Mouse (Mus musculus): ENCODE data around the gene Crlf1. TPM values are rescaled to one million over a fixed set of nuclear protein-coding genes. Genes with fewer than 3 reads are reported as not detected.
"Not testable (repeated sequence)": the region's sequence is repeated elsewhere in the genome, so short reads cannot be mapped to it uniquely, and the experiment has no call there.

Crlf1 gene
- polyA plus RNA-seq, 1 experiment from 2014 or later, result 2.4 TPM

DNA sequence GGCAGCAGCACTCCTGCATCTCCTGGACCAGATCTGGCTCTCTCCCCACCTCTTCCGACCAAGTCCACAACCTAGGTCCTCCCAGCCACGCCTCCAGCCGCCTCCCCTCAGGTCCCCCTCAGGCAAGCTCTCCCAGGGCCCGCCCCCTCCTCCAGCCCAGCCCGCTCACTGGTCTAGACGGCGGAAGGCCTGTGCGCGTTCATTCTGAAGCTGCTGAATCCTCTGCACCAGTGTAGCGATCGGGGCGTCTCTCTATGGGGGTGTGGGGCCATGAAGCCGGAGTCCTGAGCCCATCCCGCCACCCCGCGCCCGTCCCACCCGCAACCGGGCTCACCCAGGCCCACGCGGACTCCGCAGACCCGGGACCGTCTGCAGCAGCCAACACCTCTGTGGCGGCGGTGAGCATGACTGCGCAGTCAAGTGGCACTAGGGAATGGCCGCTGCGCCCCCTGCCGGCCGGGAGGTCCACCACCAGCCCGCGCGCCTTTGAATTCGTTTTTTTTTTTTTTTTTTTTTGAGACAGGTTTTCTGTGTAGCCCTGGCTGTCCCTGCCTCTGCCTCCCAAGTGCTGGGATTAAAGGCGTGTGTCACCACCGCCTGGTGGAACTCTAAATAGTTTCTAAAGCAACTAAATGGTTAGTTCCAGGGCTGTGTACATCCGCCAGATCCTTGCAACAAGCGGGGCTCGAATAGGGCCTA lies 13.5 kb downstream of the Crlf1 start, which contains the start of gene Rex1bd:
Gene Rex1bd, minus strand, starts transcription at position 425 of the 699 bp plus-strand sequence.
- Histone ChIP-seq H3K4me3 (ENCODE audit: low read depth, low read length) (peak within 1 kb of the TSS; percentile 55), H3K27me3 (ENCODE audit: control insufficient read depth, insufficient read depth, low read length) (peaks cover 23% of the 10 kb centered on the region), H3K36me3 (ENCODE audit: control insufficient read depth, insufficient read depth, low read length) (peaks cover 10% of the 10 kb centered on the region), H3K4me1 (replicated peaks; ENCODE audit: control insufficient read depth, insufficient read depth, low read length) (peaks cover 14% of the 10 kb centered on the region), H3K9me3 (ENCODE audit: control insufficient read depth, low read length) (no peaks in the 10 kb centered on the region), H3K4me2 (replicated peaks; ENCODE audit: low read depth, low read length) (peak within 1 kb of the TSS; percentile 75), H3K9ac (ENCODE audit: low read depth, low read length) (peak within 1 kb of the TSS; percentile 74), H3K27ac (ENCODE audit: low read depth, low read length) (peak within 1 kb of the TSS; percentile 75)
- 2% methylated on average over 40 of the region's 40 CpGs for WGBS
- ATAC-seq (ENCODE audit: low FRiP score) (peak; percentile 85), DNase-seq (ENCODE audit: low spot score) (peak; percentile 95)

DNA sequence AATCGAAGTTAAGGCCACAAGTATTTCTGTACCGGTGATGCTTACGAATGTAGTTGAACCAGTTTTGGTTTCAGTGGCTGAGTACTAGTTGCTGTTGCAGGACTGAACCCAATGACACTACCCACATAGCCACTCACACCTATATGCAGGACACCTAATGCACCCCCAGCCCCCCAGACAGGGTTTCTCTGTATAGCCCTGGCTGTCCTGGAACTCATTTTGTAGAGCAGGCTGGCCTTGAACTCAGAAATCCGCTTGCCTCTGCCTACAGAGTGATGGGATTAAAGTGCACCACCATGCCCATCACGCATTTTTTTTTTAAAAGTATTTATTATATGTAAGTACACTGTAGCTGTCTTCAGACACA lies 14.1 kb downstream of the Crlf1 start:
- Histone ChIP-seq H3K4me3 (ENCODE audit: low read depth, low read length) (no peak overlapping the region), H3K4me1 (replicated peaks; ENCODE audit: control insufficient read depth, insufficient read depth, low read length) (peaks cover 14% of the 10 kb centered on the region), H3K9me3 (ENCODE audit: control insufficient read depth, low read length) (no peaks in the 10 kb centered on the region), H3K4me2 (replicated peaks; ENCODE audit: low read depth, low read length) (no peak overlapping the region), H3K27me3 (ENCODE audit: control insufficient read depth, insufficient read depth, low read length) (peaks cover 17% of the 10 kb centered on the region), H3K36me3 (ENCODE audit: control insufficient read depth, insufficient read depth, low read length) (peaks cover 10% of the 10 kb centered on the region), H3K27ac (ENCODE audit: low read depth, low read length) (peak overlapping the region; percentile 75; the same call in 1 of the 2 replicates), H3K9ac (ENCODE audit: low read depth, low read length) (no peak overlapping the region)
- DNase-seq (ENCODE audit: low spot score) (no peak), ATAC-seq (ENCODE audit: low FRiP score) (no peak)
- WGBS, result 59% methylated on average over 5 of the region's 5 CpGs

DNA sequence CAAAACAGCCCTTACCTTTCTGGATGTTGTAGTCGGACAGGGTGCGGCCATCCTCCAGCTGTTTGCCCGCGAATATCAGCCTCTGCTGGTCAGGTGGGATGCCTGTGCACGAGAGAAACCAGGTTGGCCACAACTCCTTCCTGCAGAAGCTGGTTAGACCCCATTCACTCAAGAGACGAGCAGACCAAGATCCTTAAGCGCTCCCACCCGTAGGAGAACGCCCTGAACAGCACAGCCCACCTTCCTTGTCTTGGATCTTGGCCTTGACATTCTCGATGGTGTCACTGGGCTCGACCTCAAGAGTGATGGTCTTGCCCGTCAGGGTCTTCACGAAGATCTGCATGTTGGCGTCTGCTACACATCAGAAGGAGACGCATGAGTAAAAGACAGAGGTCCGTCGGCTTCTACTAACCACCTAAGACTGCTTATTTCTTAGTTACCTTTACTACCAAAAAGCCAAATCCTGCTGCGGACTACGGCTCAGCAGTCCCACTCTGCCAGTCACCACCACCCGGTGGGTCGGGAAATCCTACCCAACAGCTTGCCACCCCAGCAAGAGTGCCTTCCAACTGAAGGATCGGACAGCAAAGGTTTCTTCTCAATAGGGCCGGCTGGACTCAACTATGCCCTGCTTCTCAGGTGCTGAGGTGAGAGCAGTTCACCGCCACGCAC lies 16.5 kb downstream of the Crlf1 start:
- DNase-seq (ENCODE audit: low spot score), result no peak
- Histone ChIP-seq H3K9ac (ENCODE audit: low read depth, low read length) (peak overlapping the region; percentile 98), H3K36me3 (ENCODE audit: control insufficient read depth, insufficient read depth, low read length) (peaks cover 8% of the 10 kb centered on the region), H3K4me3 (ENCODE audit: low read depth, low read length) (peak overlapping the region; percentile 99), H3K27ac (ENCODE audit: low read depth, low read length) (no peak overlapping the region), H3K4me1 (replicated peaks; ENCODE audit: control insufficient read depth, insufficient read depth, low read length) (peaks cover 12% of the 10 kb centered on the region), H3K27me3 (ENCODE audit: control insufficient read depth, insufficient read depth, low read length) (no peaks in the 10 kb centered on the region), H3K9me3 (ENCODE audit: control insufficient read depth, low read length) (no peaks in the 10 kb centered on the region), H3K4me2 (replicated peaks; ENCODE audit: low read depth, low read length) (peak overlapping the region; percentile 94)
- 13% methylated on average over 25 of the region's 25 CpGs for WGBS
- no peak for ATAC-seq (ENCODE audit: low FRiP score)

DNA sequence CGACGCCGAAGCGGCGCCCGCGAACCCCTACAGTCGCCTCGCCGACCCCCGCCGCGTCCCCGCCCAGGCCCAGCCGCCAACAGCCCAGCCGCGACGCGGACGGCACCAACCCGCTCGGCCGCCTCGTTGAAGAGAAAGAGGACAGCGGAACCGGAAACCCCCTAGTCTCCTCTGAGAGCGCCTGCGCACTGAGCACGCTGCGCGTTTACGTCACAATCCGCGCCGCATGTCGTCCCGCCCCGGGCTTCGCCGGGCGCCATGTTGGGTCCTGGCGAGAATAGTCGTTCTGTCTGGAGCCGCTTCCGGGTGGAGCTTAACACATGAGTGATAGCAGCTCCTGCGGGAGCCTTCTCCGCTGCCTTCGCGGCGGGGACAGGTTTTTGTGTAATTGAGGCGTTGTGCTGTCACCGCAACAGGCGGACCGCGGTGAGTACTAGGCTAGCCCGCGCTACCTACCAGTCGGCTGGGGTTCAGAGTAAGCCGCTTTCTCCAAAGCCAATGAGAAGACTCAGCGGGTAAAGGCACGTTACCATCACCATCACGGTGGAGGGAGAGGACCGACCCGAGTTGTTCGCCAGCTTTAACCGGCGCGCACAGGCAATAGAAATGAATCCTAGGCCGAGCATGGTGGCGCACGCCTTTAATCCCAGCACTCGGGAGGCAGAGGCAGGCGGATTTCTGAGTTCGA lies 17.4 kb downstream of the Crlf1 start, which contains the start of gene Uba52:
Gene Uba52, minus strand, starts transcription at position 574 of the 688 bp plus-strand sequence.
- H3K4me3 ChIP-seq (ENCODE audit: low read depth, low read length), result peak within 1 kb of the TSS; percentile 99
- H3K4me1 ChIP-seq (replicated peaks; ENCODE audit: control insufficient read depth, insufficient read depth, low read length), result peaks cover 11% of the 10 kb centered on the region; the same call in 1 of the 2 replicates
- no peaks in the 10 kb centered on the region for H3K27me3 ChIP-seq (ENCODE audit: control insufficient read depth, insufficient read depth, low read length)
- H3K36me3 ChIP-seq (ENCODE audit: control insufficient read depth, insufficient read depth, low read length), result peaks cover 8% of the 10 kb centered on the region
- H3K27ac ChIP-seq (ENCODE audit: low read depth, low read length), result peak within 1 kb of the TSS; percentile 93
- ATAC-seq (ENCODE audit: low FRiP score) (peak; percentile 80), DNase-seq (ENCODE audit: low spot score) (peak; percentile 98)
- H3K9me3 ChIP-seq (ENCODE audit: control insufficient read depth, low read length), result no peaks in the 10 kb centered on the region
- H3K9ac ChIP-seq (ENCODE audit: low read depth, low read length), result peak within 1 kb of the TSS; percentile 98
- H3K4me2 ChIP-seq (replicated peaks; ENCODE audit: low read depth, low read length), result peak within 1 kb of the TSS; percentile 94
- under 1% methylated on average over 74 of the region's 74 CpGs for WGBS

DNA sequence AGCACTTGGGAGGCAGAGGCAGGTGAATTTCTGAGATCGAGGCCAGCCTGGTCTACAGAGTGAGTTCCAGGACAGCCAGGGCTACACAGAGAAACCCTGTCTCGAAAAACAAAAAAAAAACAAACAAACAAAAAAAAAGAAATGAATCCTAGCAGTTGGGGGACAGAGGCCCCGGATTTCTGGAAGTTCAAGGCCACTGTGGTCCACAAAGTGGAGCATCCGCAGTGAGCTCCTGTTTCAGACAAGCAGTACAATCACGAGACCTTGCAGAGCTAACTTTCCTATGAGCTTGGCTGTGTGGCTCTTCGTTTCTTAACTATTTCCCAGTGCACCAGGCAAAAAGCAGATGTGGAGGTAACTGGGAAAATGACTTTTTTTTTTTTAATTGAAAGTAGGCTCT lies 18.2 kb downstream of the Crlf1 start:
- not testable (repeated sequence) for H3K27me3 ChIP-seq (ENCODE audit: control insufficient read depth, insufficient read depth, low read length); H3K36me3 ChIP-seq (ENCODE audit: control insufficient read depth, insufficient read depth, low read length); ATAC-seq (ENCODE audit: low FRiP score); DNase-seq (ENCODE audit: low spot score); H3K9me3 ChIP-seq (ENCODE audit: control insufficient read depth, low read length); H3K4me1 ChIP-seq (replicated peaks; ENCODE audit: control insufficient read depth, insufficient read depth, low read length); H3K9ac ChIP-seq (ENCODE audit: low read depth, low read length)
- H3K27ac ChIP-seq (ENCODE audit: low read depth, low read length), result peak overlapping the region; percentile 93; the same call in 1 of the 2 replicates
- H3K4me2 ChIP-seq (replicated peaks; ENCODE audit: low read depth, low read length), result peak overlapping the region; percentile 34
- 89% methylated on average over 6 of the region's 6 CpGs for WGBS
- H3K4me3 ChIP-seq (ENCODE audit: low read depth, low read length), result peak overlapping the region; percentile 99

DNA sequence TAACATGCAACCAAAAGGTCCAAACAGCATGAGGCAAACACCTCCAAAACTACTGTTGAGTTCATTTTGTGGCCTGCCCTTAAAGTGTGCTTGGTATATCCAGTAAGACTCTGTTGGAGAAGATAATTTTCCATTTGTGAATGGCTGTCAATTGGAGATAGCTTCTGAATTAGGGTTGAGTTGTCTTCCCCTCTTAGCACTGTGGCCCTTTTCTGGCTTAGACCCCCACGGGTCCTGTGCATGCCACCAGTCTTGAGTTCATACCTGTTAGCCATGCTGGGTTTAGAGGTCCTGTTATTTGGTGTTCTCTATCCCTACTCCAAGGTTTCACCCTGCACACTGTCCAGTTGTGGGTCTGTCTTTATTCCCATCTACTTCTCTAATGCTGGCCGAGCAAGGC lies 18.8 kb downstream of the Crlf1 start:
- H3K27me3 ChIP-seq (ENCODE audit: control insufficient read depth, insufficient read depth, low read length), result no peaks in the 10 kb centered on the region
- 98% methylated on average over 2 of the region's 2 CpGs for WGBS
- H3K4me1 ChIP-seq (replicated peaks; ENCODE audit: control insufficient read depth, insufficient read depth, low read length), result peaks cover 6% of the 10 kb centered on the region; the same call in 1 of the 2 replicates
- no peak overlapping the region for H3K4me3 ChIP-seq (ENCODE audit: low read depth, low read length)
- H3K4me2 ChIP-seq (replicated peaks; ENCODE audit: low read depth, low read length), result no peak overlapping the region
- H3K36me3 ChIP-seq (ENCODE audit: control insufficient read depth, insufficient read depth, low read length), result peaks cover 11% of the 10 kb centered on the region
- no peak for DNase-seq (ENCODE audit: low spot score)
- no peak overlapping the region for H3K9ac ChIP-seq (ENCODE audit: low read depth, low read length)
- no peak overlapping the region for H3K27ac ChIP-seq (ENCODE audit: low read depth, low read length)
- ATAC-seq (ENCODE audit: low FRiP score), result no peak
- no peaks in the 10 kb centered on the region for H3K9me3 ChIP-seq (ENCODE audit: control insufficient read depth, low read length)

DNA sequence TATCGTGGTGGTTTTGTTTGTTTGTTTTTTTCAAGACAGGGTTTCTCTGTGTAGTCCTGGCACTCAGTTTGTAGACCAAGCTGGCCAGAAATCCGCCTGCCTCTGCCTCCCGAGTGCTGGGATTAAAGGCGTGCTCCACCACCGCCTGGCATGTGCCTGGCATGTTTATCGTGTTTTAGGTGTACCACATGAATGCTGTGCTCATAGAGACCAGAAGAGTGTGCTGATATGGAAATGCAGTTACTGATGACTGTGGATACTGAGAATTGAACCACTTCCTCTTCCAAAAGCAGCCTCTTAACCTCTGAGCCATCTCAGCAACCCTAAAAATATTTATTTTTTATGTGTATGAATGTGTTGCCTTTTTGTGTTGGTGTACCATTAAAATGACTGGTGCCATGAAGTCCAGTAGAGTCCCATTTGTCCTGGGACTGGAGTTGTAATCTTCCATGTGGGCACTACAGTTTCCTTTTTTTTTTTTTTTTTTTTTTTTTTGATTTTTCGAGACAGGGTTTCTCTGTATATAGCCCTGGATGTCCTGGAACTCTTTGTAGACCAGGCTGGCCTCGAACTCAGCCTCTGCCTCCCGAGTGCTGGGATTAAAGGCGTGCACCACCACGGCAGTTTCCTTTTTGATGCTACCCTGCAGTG lies 19.4 kb downstream of the Crlf1 start:
- Histone ChIP-seq H3K4me2 (replicated peaks; ENCODE audit: low read depth, low read length) (no peak overlapping the region), H3K27me3 (ENCODE audit: control insufficient read depth, insufficient read depth, low read length) (no peaks in the 10 kb centered on the region), H3K27ac (ENCODE audit: low read depth, low read length) (no peak overlapping the region), H3K4me3 (ENCODE audit: low read depth, low read length) (no peak overlapping the region), H3K4me1 (replicated peaks; ENCODE audit: control insufficient read depth, insufficient read depth, low read length) (peaks cover 6% of the 10 kb centered on the region; the same call in 1 of the 2 replicates), H3K36me3 (ENCODE audit: control insufficient read depth, insufficient read depth, low read length) (peaks cover 10% of the 10 kb centered on the region), H3K9ac (ENCODE audit: low read depth, low read length) (no peak overlapping the region), H3K9me3 (ENCODE audit: control insufficient read depth, low read length) (no peaks in the 10 kb centered on the region)
- ATAC-seq (ENCODE audit: low FRiP score) (no peak), DNase-seq (ENCODE audit: low spot score) (no peak)
- 91% methylated on average over 11 of the region's 11 CpGs for WGBS

DNA sequence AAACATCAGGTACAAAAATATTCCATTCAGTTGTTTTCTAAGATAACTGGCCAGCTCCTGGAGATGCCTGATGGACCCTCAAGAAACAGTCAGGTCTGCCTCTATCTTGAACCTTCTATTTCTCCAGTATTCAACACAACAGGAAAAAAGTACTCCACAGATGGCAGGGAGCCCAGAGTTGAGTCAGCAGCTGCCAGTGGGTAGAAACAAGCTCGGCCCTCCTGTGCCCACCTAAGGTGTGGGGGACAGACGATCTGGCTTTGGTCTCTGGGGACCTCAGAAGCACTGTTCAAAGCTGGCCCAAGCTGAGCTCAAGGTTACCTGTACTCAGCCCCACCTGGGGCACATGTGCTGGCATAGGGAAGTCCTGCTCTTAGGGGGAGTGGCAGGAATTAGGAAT lies 20.5 kb downstream of the Crlf1 start:
- H3K4me2 ChIP-seq (replicated peaks; ENCODE audit: low read depth, low read length), result no peak overlapping the region
- peaks cover 6% of the 10 kb centered on the region; the same call in 1 of the 2 replicates for H3K4me1 ChIP-seq (replicated peaks; ENCODE audit: control insufficient read depth, insufficient read depth, low read length)
- peaks cover 5% of the 10 kb centered on the region; the same call in 1 of the 2 replicates for H3K36me3 ChIP-seq (ENCODE audit: control insufficient read depth, insufficient read depth, low read length)
- ATAC-seq (ENCODE audit: low FRiP score) (no peak), DNase-seq (ENCODE audit: low spot score) (no peak)
- H3K27ac ChIP-seq (ENCODE audit: low read depth, low read length), result no peak overlapping the region
- no peak overlapping the region for H3K9ac ChIP-seq (ENCODE audit: low read depth, low read length)
- H3K4me3 ChIP-seq (ENCODE audit: low read depth, low read length), result no peak overlapping the region
- no peaks in the 10 kb centered on the region for H3K9me3 ChIP-seq (ENCODE audit: control insufficient read depth, low read length)
- no peaks in the 10 kb centered on the region for H3K27me3 ChIP-seq (ENCODE audit: control insufficient read depth, insufficient read depth, low read length)
- WGBS, result 89% methylated on average over 2 of the region's 2 CpGs
